Mouse (Mus musculus) midbrain, embryonic 13.5 days (tissue): ENCODE data around the gene Pcsk5. TPM values are rescaled to one million over a fixed set of nuclear protein-coding genes. Genes with fewer than 3 reads are reported as not detected.

Source experiments
- ATAC-seq: fragments of 200-750 bp; cut with Nextera tagmentation; 2 replicates; pipeline ENCODE4 v1.8.0; 2017; ENCODE audit warnings: mild to moderate bottlenecking, moderate TSS enrichment, moderate library complexity
- H3K27ac ChIP-seq: fragments of 300-500 bp; sonication (generic); 2 replicates; pipeline ENCODE4 v1.5.1; 2015; ENCODE audit warnings: inconsistent platforms, mild to moderate bottlenecking, moderate library complexity
- H3K27me3 ChIP-seq: fragments of 300-500 bp; sonication (generic); 2 replicates; pipeline ENCODE4 v1.6.1; 2015; ENCODE audit warnings: mild to moderate bottlenecking, inconsistent platforms
- H3K36me3 ChIP-seq: fragments of 300-500 bp; sonication (generic); 2 replicates; pipeline ENCODE4 v1.6.1; 2015; ENCODE audit warnings: mild to moderate bottlenecking, inconsistent platforms
- H3K4me1 ChIP-seq: fragments of 300-500 bp; sonication (generic); replicated peaks from 2 replicates; pipeline ENCODE4 v1.6.1; 2015; ENCODE audit warnings: inconsistent platforms
- H3K4me2 ChIP-seq: fragments of 300-500 bp; sonication (generic); replicated peaks from 2 replicates; pipeline ENCODE4 v1.6.1; 2015; ENCODE audit warnings: moderate library complexity, mild to moderate bottlenecking, inconsistent platforms
- H3K4me3 ChIP-seq: fragments of 300-500 bp; sonication (generic); replicated peaks from 2 replicates; pipeline ENCODE4 v1.5.1; 2015; ENCODE audit warnings: mild to moderate bottlenecking, inconsistent platforms
- H3K9ac ChIP-seq: fragments of 300-500 bp; sonication (generic); replicated peaks from 2 replicates; pipeline ENCODE4 v1.6.1; 2015; ENCODE audit warnings: mild to moderate bottlenecking, inconsistent platforms
- H3K9me3 ChIP-seq: fragments of 300-500 bp; sonication (generic); 2 replicates; pipeline ENCODE4 v1.6.1; 2016; ENCODE audit warnings: mild to moderate bottlenecking, inconsistent platforms
- WGBS: fragments of 180-500 bp; shearing (Covaris S2); methylation state at CpG from one replicate; pipeline ENCODE4 v1.1.7; 2015; 5-methylcytosine and 5-hydroxymethylcytosine counted together
- polyA plus RNA-seq: library from polyadenylated mRNA; unstranded; fragments of >200 nt; fragmentation: Nextera tagmentation; extraction: Ambion mirVana; gene quantifications from 2 replicates; pipeline ENCODE4 v1.2.1, GENCODE M21; 2015

Pcsk5 gene
- polyA plus RNA-seq, 1 experiment from 2014 or later, result 7.1 TPM

DNA sequence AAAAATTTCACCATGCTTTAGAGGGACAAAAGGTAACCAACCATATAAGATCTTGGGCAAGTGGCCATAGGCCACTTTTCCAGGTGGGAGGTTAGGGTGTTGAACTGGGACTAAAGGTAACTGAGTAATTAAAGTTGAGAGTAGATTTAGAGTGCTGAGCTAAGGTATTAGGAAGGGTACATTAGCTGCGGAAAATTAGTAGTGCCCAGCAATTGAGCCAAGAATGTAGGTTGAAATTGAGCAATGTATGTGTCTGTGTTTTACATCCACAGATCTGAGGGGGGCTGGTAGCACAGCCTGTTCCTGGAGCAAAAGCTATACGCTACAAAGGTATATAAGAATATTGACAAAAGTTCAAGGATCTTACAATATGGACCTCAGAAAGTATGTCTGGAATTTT, 282.9 kb downstream of the Pcsk5 start:
- H3K4me1 ChIP-seq, result no peaks in the 10 kb centered on the region
- no peaks in the 10 kb centered on the region for H3K27me3 ChIP-seq
- H3K4me3 ChIP-seq, result no peak overlapping the region
- no peak for ATAC-seq
- H3K36me3 ChIP-seq, result no peaks in the 10 kb centered on the region
- no peak overlapping the region for H3K27ac ChIP-seq
- H3K9ac ChIP-seq, result no peak overlapping the region
- no peak overlapping the region for H3K4me2 ChIP-seq
- 94% methylated on average over 2 of the region's 2 CpGs for WGBS
- no peaks in the 10 kb centered on the region for H3K9me3 ChIP-seq

DNA sequence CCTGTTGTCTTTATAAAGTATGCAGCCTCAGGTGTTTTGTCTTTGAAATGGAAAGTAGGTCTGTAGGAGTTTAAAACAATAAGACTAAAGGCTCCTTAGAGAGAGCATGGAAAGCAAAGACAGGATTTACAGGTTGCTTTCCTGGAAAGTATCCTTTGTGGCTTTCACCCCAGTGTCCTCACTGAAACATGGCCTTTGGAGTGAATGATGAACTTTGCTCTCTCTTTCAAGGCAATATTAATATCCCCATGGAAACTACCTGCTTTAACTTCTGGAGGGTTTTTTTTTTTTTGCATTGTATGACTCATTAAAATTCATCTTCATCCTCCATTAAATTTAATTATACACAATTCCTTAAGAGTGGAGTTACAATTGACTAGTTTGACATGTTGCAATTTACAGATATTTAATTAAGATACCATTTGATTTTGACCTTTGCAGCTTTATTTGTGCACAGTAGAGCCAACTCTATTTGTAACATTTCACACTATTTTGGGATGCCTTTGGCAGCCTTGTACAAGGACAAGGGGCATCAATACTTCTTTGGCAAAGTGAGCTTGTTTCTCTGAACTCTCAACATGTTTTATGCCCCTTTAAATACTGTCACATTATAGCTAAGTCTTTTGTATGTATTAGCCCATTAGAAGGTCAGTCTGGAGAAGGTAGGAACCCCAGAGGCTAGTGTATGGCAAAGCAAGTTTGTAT, 283.9 kb downstream of the Pcsk5 start:
- no peak overlapping the region for H3K4me3 ChIP-seq
- no peak overlapping the region for H3K27ac ChIP-seq
- no peak overlapping the region for H3K9ac ChIP-seq
- no peaks in the 10 kb centered on the region for H3K9me3 ChIP-seq
- no peaks in the 10 kb centered on the region for H3K27me3 ChIP-seq
- H3K4me2 ChIP-seq, result no peak overlapping the region
- no peak for ATAC-seq
- no peaks in the 10 kb centered on the region for H3K4me1 ChIP-seq
- H3K36me3 ChIP-seq, result no peaks in the 10 kb centered on the region

DNA sequence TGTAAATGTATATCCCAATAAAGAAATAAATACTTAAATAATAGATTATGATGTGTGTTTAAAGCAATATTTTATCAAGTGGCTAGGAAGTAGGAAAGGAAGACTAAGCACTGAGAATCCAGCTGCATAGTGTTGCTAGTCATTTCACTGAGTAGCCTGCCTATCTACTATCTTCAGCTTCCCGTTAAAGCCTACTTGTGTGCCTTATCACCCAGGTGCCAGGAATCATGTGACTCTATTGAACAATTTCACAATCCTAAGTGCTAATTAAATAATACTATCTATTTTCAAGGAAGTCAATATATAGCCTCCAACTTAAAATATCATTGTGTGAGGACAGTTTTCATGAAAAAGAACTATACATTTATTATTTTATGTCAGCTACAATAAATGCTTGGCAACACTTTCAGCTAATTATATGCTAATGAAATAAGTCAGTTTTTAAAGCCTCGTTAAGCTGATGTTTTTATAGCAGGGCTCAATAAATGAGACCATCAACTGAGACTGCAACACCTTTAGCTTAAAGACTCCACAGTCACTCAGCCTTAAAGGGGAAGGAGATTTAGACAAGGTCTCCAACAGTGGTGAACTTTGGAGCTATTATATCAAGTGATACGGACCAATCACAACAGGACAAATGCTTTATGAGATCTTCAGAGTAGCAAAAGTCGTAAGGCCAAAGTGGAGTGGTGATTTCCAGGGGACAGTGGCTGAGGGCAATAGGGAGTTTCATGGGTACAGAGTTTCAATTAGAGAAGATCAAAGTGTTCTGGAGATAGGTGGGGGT, 308.5 kb downstream of the Pcsk5 start:
- Histone ChIP-seq H3K4me1 (no peaks in the 10 kb centered on the region), H3K4me2 (no peak overlapping the region), H3K9me3 (no peaks in the 10 kb centered on the region), H3K4me3 (no peak overlapping the region), H3K36me3 (no peaks in the 10 kb centered on the region), H3K27me3 (no peaks in the 10 kb centered on the region), H3K9ac (no peak overlapping the region), H3K27ac (no peak overlapping the region)
- WGBS, result 80% methylated on average over 4 of the region's 4 CpGs
- no peak for ATAC-seq

DNA sequence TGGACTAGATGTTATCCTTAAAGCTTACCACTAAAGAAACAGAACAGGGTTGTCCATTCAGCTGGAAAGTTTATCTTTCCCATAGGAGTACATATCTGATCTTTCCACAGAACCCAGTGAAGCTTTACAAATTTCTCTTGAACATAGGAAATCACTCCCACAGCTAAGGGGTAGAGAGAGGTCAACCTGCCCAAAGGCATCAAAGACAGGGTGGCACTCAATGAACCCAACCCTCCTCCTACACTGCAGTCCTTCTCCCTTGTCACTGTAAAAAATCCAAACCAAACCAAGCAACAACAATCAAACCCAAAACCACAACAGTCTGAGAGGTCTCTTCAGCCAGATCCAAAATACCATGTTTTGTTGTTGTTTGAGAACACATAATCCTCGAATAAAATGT, 311.9 kb downstream of the Pcsk5 start:
- Histone ChIP-seq H3K4me3 (no peak overlapping the region), H3K9me3 (no peaks in the 10 kb centered on the region), H3K36me3 (no peaks in the 10 kb centered on the region), H3K4me2 (no peak overlapping the region), H3K4me1 (no peaks in the 10 kb centered on the region), H3K9ac (no peak overlapping the region), H3K27me3 (no peaks in the 10 kb centered on the region), H3K27ac (no peak overlapping the region)
- ATAC-seq, result no peak
- 74% methylated on average over 1 of the region's 1 CpGs for WGBS

DNA sequence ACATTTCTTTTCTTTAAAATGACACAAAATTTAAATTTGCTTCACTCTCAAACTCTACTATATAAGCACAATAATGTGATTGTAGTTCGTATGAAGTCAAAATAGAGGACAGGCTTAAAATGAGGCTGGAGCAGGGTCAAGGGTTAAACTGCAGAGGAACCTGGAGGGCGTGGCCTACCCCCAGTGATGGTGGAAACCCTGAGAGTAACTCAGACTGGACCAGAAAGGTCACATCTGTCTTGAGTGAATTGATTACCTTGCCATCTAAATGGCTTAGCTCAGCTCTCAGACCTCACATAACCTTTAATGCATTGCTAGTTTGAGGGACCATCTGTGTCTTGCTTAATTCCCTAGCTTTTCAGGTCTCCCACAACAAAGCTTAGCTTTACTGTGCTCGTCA, 323.0 kb downstream of the Pcsk5 start:
- no peak for ATAC-seq
- H3K4me1 ChIP-seq, result no peaks in the 10 kb centered on the region
- 70% methylated on average over 3 of the region's 3 CpGs for WGBS
- no peak overlapping the region for H3K4me2 ChIP-seq
- no peak overlapping the region for H3K4me3 ChIP-seq
- no peaks in the 10 kb centered on the region for H3K36me3 ChIP-seq
- H3K27ac ChIP-seq, result no peak overlapping the region
- no peaks in the 10 kb centered on the region for H3K27me3 ChIP-seq
- no peaks in the 10 kb centered on the region for H3K9me3 ChIP-seq
- H3K9ac ChIP-seq, result no peak overlapping the region

DNA sequence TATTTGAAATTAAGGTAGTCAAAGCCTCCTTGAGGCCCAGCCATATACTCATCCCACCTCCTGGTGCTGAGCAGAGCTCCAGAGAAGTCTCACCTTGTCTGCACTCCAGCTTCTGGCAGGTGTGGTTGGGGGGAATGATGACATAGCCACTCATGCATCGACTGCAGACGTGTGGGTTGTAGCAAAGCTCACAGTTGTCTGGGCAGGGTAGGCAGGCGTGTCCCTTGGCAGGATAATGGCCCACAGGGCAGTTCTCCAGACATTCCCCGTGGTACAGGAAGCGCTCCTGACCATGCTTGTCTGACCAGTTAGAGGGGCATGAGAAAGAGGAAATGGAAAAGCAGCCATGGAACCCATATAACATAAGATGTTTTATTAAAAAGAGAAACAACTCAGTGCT, 326.1 kb downstream of the Pcsk5 start:
- no peaks in the 10 kb centered on the region for H3K27me3 ChIP-seq
- H3K4me1 ChIP-seq, result no peaks in the 10 kb centered on the region
- no peak overlapping the region for H3K27ac ChIP-seq
- no peak overlapping the region for H3K4me3 ChIP-seq
- H3K9me3 ChIP-seq, result no peaks in the 10 kb centered on the region
- H3K4me2 ChIP-seq, result no peak overlapping the region
- ATAC-seq, result no peak
- H3K9ac ChIP-seq, result no peak overlapping the region
- WGBS, result 87% methylated on average over 5 of the region's 5 CpGs
- no peaks in the 10 kb centered on the region for H3K36me3 ChIP-seq

DNA sequence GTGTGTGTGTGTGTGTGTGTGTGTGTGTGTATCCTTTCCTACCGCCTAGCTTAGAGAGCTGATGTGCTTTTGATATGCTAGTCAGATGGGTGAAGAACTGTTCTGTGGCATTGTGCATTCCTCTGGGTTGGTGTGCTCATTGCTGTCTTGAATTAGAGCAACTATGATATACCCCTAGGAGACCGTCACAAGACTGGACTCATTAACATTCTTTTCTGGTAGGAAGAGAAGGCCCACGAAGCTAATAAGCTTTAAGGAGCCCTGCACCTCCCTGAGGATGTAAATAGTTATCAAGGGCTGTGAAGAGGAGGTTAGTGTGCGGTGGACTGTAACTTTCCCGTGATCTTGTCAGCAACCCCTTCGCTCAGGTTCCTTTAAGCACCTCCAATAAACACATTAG, 333.2 kb downstream of the Pcsk5 start:
- no peak overlapping the region for H3K27ac ChIP-seq
- no peak overlapping the region for H3K9ac ChIP-seq
- H3K9me3 ChIP-seq, result no peaks in the 10 kb centered on the region
- H3K4me2 ChIP-seq, result no peak overlapping the region
- H3K4me3 ChIP-seq, result no peak overlapping the region
- ATAC-seq, result no peak
- no peaks in the 10 kb centered on the region for H3K36me3 ChIP-seq
- WGBS, result 67% methylated on average over 6 of the region's 6 CpGs
- H3K27me3 ChIP-seq, result no peaks in the 10 kb centered on the region
- H3K4me1 ChIP-seq, result no peaks in the 10 kb centered on the region

DNA sequence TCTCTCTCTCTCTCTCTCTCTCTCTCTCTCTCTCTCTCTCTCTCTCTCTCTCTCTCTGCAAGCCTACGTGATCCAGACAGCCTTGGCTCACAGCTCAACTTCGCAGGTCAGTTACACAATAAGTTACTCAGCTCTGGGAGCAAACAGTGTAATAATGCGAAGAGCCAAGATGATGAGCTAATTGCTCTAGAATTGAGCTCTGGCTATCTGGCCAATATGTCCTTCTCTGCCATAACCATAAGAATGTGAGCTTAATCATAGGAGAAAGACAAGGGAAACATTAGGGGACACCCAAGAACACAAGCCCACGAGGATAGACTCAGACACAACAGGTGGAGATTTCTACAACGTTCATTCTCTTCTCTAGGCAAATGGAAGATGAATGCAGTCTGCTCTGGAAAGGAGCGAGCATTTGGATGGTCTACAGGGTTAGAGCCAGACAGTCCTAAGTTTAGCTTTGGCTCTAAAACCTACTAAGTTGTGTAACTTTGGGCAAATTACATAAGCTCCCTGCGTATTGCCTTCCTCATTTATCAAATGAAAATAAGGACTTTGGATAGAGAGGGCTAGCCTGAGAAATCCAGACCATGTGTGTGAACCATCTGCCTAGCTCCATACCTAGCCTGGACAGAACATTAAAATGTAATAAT, 338.7 kb downstream of the Pcsk5 start:
- 92% methylated on average over 7 of the region's 7 CpGs for WGBS
- no peak overlapping the region for H3K9ac ChIP-seq
- H3K4me3 ChIP-seq, result no peak overlapping the region
- no peak overlapping the region for H3K4me2 ChIP-seq
- no peaks in the 10 kb centered on the region for H3K9me3 ChIP-seq
- no peak for ATAC-seq
- no peaks in the 10 kb centered on the region for H3K4me1 ChIP-seq
- no peak overlapping the region for H3K27ac ChIP-seq
- no peaks in the 10 kb centered on the region for H3K36me3 ChIP-seq
- H3K27me3 ChIP-seq, result no peaks in the 10 kb centered on the region

DNA sequence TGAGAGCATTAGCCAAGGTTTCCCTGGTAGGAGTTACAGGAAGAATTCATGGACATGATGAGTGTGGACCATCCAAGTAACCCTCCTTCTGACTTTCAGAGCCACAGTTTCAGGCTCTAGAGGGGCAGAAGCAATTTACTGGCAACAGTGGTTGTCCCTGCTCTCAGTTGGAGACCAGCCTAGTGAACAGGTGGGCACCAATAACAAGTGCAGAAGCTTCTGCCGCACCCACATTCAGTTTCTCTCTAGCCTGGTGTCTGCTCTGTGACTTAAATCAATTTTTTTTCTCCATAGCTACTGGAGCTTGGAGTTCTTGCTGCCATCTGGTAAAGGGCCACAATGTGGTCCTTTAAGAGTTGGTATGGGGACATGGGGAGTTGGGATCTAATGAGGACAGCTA, 341.3 kb downstream of the Pcsk5 start:
- Histone ChIP-seq H3K9me3 (no peaks in the 10 kb centered on the region), H3K4me2 (no peak overlapping the region), H3K9ac (no peak overlapping the region), H3K4me3 (no peak overlapping the region), H3K4me1 (peaks cover 10% of the 10 kb centered on the region; the same call in 1 of the 2 replicates), H3K27ac (no peak overlapping the region), H3K36me3 (no peaks in the 10 kb centered on the region), H3K27me3 (no peaks in the 10 kb centered on the region)
- no peak for ATAC-seq
- WGBS, result 97% methylated on average over 1 of the region's 1 CpGs

DNA sequence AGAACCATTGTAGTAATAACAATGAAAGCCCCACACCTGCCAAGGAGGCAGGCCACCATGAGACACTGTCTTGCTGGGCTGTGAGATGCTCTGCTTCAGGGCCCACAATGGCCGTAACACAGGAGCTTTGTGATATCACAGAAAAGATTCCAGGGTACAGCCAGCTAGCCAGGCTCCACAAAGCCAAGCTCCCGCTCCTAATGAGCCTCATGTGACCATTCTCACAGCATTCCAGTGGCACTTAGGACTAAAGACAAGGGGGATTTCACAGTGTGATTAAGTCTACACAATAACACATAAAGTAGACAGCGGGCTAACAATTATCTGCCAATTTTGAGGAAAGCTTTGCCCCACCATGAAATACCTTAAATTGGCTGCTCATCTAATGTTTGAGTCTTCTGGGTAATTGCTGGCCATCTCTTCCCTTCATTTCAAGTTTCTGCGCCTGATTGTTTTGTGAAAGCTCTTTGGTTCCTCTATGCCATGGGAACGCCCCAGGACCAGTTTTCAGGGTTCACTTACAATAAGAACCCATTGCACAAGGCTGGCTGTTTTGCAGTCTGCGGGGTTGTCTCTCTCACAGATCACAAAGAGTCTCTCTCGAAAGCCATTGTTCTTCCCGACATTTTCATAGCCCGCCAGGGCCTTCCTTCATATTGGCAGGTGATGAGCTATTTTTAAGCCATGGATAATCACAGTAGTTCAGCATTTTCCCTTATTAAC, 345.4 kb downstream of the Pcsk5 start:
- H3K27me3 ChIP-seq, result no peaks in the 10 kb centered on the region
- ATAC-seq, result peak; percentile 84
- H3K4me1 ChIP-seq, result peaks cover 11% of the 10 kb centered on the region; the same call in 1 of the 2 replicates
- H3K4me3 ChIP-seq, result no peak overlapping the region
- no peak overlapping the region for H3K4me2 ChIP-seq
- no peaks in the 10 kb centered on the region for H3K9me3 ChIP-seq
- no peak overlapping the region for H3K9ac ChIP-seq
- no peaks in the 10 kb centered on the region for H3K36me3 ChIP-seq
- peak overlapping the region; percentile 2; the same call in 1 of the 2 replicates for H3K27ac ChIP-seq
- 41% methylated on average over 9 of the region's 9 CpGs for WGBS

DNA sequence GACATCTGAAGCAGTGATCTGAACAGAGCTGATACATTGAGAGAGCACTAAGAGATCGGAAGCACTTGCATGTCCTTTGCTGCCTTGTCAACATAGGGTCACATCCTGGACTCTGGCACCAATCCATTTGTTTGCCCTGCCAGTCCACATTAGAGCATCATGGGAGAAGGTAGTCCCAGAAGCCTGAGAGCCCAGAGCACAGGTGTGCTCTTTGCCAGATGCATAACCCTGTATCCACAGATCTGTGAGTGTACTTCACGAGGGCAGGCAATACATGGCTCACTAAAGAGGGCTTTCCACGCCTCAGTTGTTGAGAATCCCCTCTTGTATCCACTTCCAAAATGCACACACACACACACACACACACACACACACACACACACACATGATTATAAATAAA, 346.1 kb downstream of the Pcsk5 start:
- Histone ChIP-seq H3K9ac (no peak overlapping the region), H3K27ac (0 out of 2 replicates have a peak overlapping the region, but pooled peaks have one; percentile 14), H3K27me3 (no peaks in the 10 kb centered on the region), H3K36me3 (no peaks in the 10 kb centered on the region), H3K4me2 (no peak overlapping the region), H3K9me3 (no peaks in the 10 kb centered on the region), H3K4me1 (peaks cover 11% of the 10 kb centered on the region; the same call in 1 of the 2 replicates), H3K4me3 (no peak overlapping the region)
- ATAC-seq, result peak; percentile 16; the same call in 1 of the 2 replicates
- WGBS, result 79% methylated on average over 3 of the region's 3 CpGs

DNA sequence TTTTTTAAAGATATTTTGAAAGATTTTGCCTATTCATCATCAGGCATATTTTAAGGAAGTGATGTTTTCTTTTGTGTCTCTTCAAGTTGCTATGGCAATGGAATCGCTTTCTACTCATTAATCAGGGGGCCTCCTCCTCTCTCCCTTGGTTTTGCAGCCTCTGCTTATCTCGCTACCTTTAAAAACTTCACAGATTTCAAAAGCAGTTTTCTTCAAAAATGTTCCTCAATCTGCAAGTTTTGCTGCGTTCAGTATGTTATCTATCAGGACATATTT, 347.6 kb downstream of the Pcsk5 start:
- no peak overlapping the region for H3K4me3 ChIP-seq

More for the DNA sequence above, 347.6 kb downstream of the Pcsk5 start:
- no peak for ATAC-seq
- Histone ChIP-seq H3K9me3 (no peaks in the 10 kb centered on the region), H3K4me2 (no peak overlapping the region), H3K4me1 (peaks cover 11% of the 10 kb centered on the region; the same call in 1 of the 2 replicates), H3K36me3 (no peaks in the 10 kb centered on the region), H3K27me3 (no peaks in the 10 kb centered on the region), H3K27ac (no peak overlapping the region), H3K9ac (no peak overlapping the region)
- 68% methylated on average over 3 of the region's 3 CpGs for WGBS
